ENCODE assay signal across 13 mouse cellular contexts in genomic region chr5:125102352-125102751, GRCm38 (mm10).
DNase-seq lines count a peak whose midpoint lies in the region; ATAC-seq and TF ChIP-seq lines count a peak whose summit lies in the region.
"Had no signal": no experiment of that assay in that cellular context is flagged by ENCODE, and none has a peak within 500 bp of the region (broad histone marks: within the 10 kb centered on the region; RNA-seq: fewer than 3 reads in every experiment).

No protein-coding gene starts in this region.

- peak overlapping the region; percentile 76 for H3K27ac ChIP-seq in heart, embryonic 12.5 days (ENCODE audit: poor library complexity, severe bottlenecking)
- H3K27ac ChIP-seq in hindbrain, embryonic 12.5 days: peak overlapping the region; percentile 77
- H3K27ac ChIP-seq in midbrain, embryonic 12.5 days (replicated peaks): peak overlapping the region; percentile 76

- no peak for DNase-seq in heart, postnatal 14 days
- DNase-seq in G1E (ENCODE audit: low spot score): no peak
- DNase-seq in Muller cell, postnatal 12 days (ENCODE audit: inconsistent ontology term): no peak
- DNase-seq in gastrocnemius, postnatal 4 days (ENCODE audit: low spot score in 2 of 2): no peak
- no peak for DNase-seq in left cerebral cortex, postnatal 10 days (ENCODE audit: extremely low spot score in 1 of 2, low spot score in 2 of 2)
- DNase-seq: B cell, adult 2 months; cerebellum, adult 11 months; kidney, postnatal 25 days; right cerebral cortex, adult 18-20 months had no signal

- 51% methylated on average over 8 of the region's 8 CpGs for WGBS in heart, embryonic 12.5 days
- 73% methylated on average over 8 of the region's 8 CpGs for WGBS in hindbrain, embryonic 12.5 days
- WGBS in midbrain, embryonic 12.5 days: 84% methylated on average over 8 of the region's 8 CpGs

- H3K9ac ChIP-seq in heart, embryonic 12.5 days: peak overlapping the region; percentile 27; the same call in 1 of the 2 replicates
- no peak overlapping the region for H3K9ac ChIP-seq in hindbrain, embryonic 12.5 days
- H3K9ac ChIP-seq in midbrain, embryonic 12.5 days (replicated peaks): no peak overlapping the region

- H3K4me1 ChIP-seq in heart, embryonic 12.5 days (replicated peaks): peaks cover 63% of the 10 kb centered on the region
- H3K4me1 ChIP-seq in G1E (ENCODE audit: insufficient read depth, low read depth, low read length): no peaks in the 10 kb centered on the region
- peaks cover 44% of the 10 kb centered on the region for H3K4me1 ChIP-seq in hindbrain, embryonic 12.5 days
- peaks cover 24% of the 10 kb centered on the region for H3K4me1 ChIP-seq in midbrain, embryonic 12.5 days

- H3K36me3 ChIP-seq in heart, embryonic 12.5 days: peaks cover 75% of the 10 kb centered on the region
- H3K36me3 ChIP-seq in G1E (replicated peaks): no peaks in the 10 kb centered on the region
- H3K36me3 ChIP-seq in hindbrain, embryonic 12.5 days: peaks cover 50% of the 10 kb centered on the region
- peaks cover 69% of the 10 kb centered on the region for H3K36me3 ChIP-seq in midbrain, embryonic 12.5 days

- H3K4me2 ChIP-seq in heart, embryonic 12.5 days: 0 out of 2 replicates have a peak overlapping the region, but pooled peaks have one; percentile 11
- no peak overlapping the region for H3K4me2 ChIP-seq in hindbrain, embryonic 12.5 days (replicated peaks)
- no peak overlapping the region for H3K4me2 ChIP-seq in midbrain, embryonic 12.5 days (replicated peaks)

- intact Hi-C loops in heart, postnatal 14 days (cut with DNase I): no loop called here
- intact Hi-C loops in left cerebral cortex, postnatal 10 days (cut with DNase I): no loop called here

- TF ChIP-seq CTCF in G1E (IDR thresholded peaks at IDR 0.05; ENCODE audit: low read depth, low read length): no peak

- ATAC-seq in heart, embryonic 12.5 days (ENCODE audit: insufficient number of reproducible peaks, low FRiP score): peak; percentile 33; the same call in 1 of the 2 replicates
- no peak for ATAC-seq in G1E (ENCODE audit: extremely low read depth, insufficient number of reproducible peaks, low FRiP score, poor library complexity, severe bottlenecking)
- ATAC-seq in hindbrain, embryonic 12.5 days (ENCODE audit: low FRiP score): 0 out of 2 replicates have a peak, but pooled peaks have one; percentile 7
- 0 out of 2 replicates have a peak, but pooled peaks have one; percentile 27 for ATAC-seq in midbrain, embryonic 12.5 days (ENCODE audit: low FRiP score, low read depth)
- ATAC-seq: lung, postnatal 0 days had no signal

- H3K4me3 ChIP-seq in heart, embryonic 12.5 days: no peak overlapping the region
- H3K4me3 ChIP-seq in G1E (ENCODE audit: low read depth, low read length): 0 out of 2 replicates have a peak overlapping the region, but pooled peaks have one; percentile 0
- H3K4me3 ChIP-seq in hindbrain, embryonic 12.5 days: no peak overlapping the region
- H3K4me3 ChIP-seq in midbrain, embryonic 12.5 days: no peak overlapping the region

- H3K9me3 ChIP-seq in heart, embryonic 12.5 days (replicated peaks): no peaks in the 10 kb centered on the region
- H3K9me3 ChIP-seq in G1E (replicated peaks): peaks cover 97% of the 10 kb centered on the region
- H3K9me3 ChIP-seq in hindbrain, embryonic 12.5 days (replicated peaks): no peaks in the 10 kb centered on the region
- H3K9me3 ChIP-seq in midbrain, embryonic 12.5 days: no peaks in the 10 kb centered on the region

- H3K27me3 ChIP-seq in heart, embryonic 12.5 days (replicated peaks): no peaks in the 10 kb centered on the region
- H3K27me3 ChIP-seq in G1E (ENCODE audit: insufficient read depth, low read length): no peaks in the 10 kb centered on the region
- no peaks in the 10 kb centered on the region for H3K27me3 ChIP-seq in hindbrain, embryonic 12.5 days
- H3K27me3 ChIP-seq in midbrain, embryonic 12.5 days: no peaks in the 10 kb centered on the region
